10 mouse cellular contexts compared by ENCODE assay signal in genomic region chr15:100451245-100451644, GRCm38 (mm10). TPM values are rescaled to one million over a fixed set of nuclear protein-coding genes. Genes with fewer than 3 reads are reported as not detected.
DNase-seq lines count a peak whose midpoint lies in the region; ATAC-seq and TF ChIP-seq lines count a peak whose summit lies in the region.
"Had no signal": no experiment of that assay in that cellular context is flagged by ENCODE, and none has a peak within 500 bp of the region (broad histone marks: within the 10 kb centered on the region; RNA-seq: fewer than 3 reads in every experiment).

No protein-coding gene starts in this region.

- peak overlapping the region; percentile 31 for H3K4me2 ChIP-seq in forebrain, postnatal 0 days (ENCODE audit: low read depth)
- no peak overlapping the region for H3K4me2 ChIP-seq in forebrain, embryonic 12.5 days
- no peak overlapping the region for H3K4me2 ChIP-seq in midbrain, postnatal 0 days (ENCODE audit: low read depth, low read length, poor library complexity, severe bottlenecking)
- H3K4me2 ChIP-seq in midbrain, embryonic 13.5 days (replicated peaks) = no peak overlapping the region

- no peak overlapping the region for H3K27ac ChIP-seq in forebrain, postnatal 0 days (ENCODE audit: low read depth, low read length)
- H3K27ac ChIP-seq in forebrain, embryonic 12.5 days = no peak overlapping the region
- no peak overlapping the region for H3K27ac ChIP-seq in midbrain, postnatal 0 days (ENCODE audit: low read depth, low read length)
- H3K27ac ChIP-seq in midbrain, embryonic 13.5 days = no peak overlapping the region

- H3K4me1 ChIP-seq in forebrain, postnatal 0 days (ENCODE audit: insufficient read depth) = no peaks in the 10 kb centered on the region
- no peaks in the 10 kb centered on the region for H3K4me1 ChIP-seq in forebrain, embryonic 12.5 days
- no peaks in the 10 kb centered on the region for H3K4me1 ChIP-seq in midbrain, postnatal 0 days (ENCODE audit: insufficient read depth, low read length)
- no peaks in the 10 kb centered on the region for H3K4me1 ChIP-seq in midbrain, embryonic 13.5 days (replicated peaks)

- no peak for TF ChIP-seq CTCF in forebrain, postnatal 0 days (IDR thresholded peaks at IDR 0.05; ENCODE audit: low read depth)
- TF ChIP-seq CTCF in midbrain, postnatal 0 days (IDR thresholded peaks at IDR 0.05) = no peak

- DNase-seq in forebrain, postnatal 0 days = peak; percentile 48
- DNase-seq in midbrain, postnatal 0 days (ENCODE audit: low spot score) = peak; percentile 39
- peak; percentile 52 to 60 for DNase-seq in gastrocnemius, postnatal 36 days
- DNase-seq in right cerebral cortex, postnatal 14 days = peak; percentile 62

- no peaks in the 10 kb centered on the region for H3K27me3 ChIP-seq in forebrain, postnatal 0 days (ENCODE audit: insufficient read depth, low read length)
- H3K27me3 ChIP-seq in forebrain, embryonic 12.5 days = no peaks in the 10 kb centered on the region
- no peaks in the 10 kb centered on the region for H3K27me3 ChIP-seq in midbrain, postnatal 0 days (ENCODE audit: insufficient read depth, low read length)
- no peaks in the 10 kb centered on the region for H3K27me3 ChIP-seq in midbrain, embryonic 13.5 days

- WGBS in forebrain, postnatal 0 days = 50% methylated on average over 16 of the region's 16 CpGs
- 85% methylated on average over 16 of the region's 16 CpGs for WGBS in forebrain, embryonic 12.5 days
- 66% methylated on average over 16 of the region's 16 CpGs for WGBS in midbrain, postnatal 0 days
- 77% methylated on average over 16 of the region's 16 CpGs for WGBS in midbrain, embryonic 13.5 days

- H3K36me3 ChIP-seq in forebrain, postnatal 0 days (ENCODE audit: insufficient read depth) = no peaks in the 10 kb centered on the region
- H3K36me3 ChIP-seq in forebrain, embryonic 12.5 days (replicated peaks) = no peaks in the 10 kb centered on the region
- H3K36me3 ChIP-seq in midbrain, postnatal 0 days (ENCODE audit: insufficient read depth, low read length) = no peaks in the 10 kb centered on the region
- H3K36me3 ChIP-seq in midbrain, embryonic 13.5 days = no peaks in the 10 kb centered on the region

- no peak overlapping the region for H3K4me3 ChIP-seq in forebrain, postnatal 0 days (ENCODE audit: low read depth, low read length)
- H3K4me3 ChIP-seq in forebrain, embryonic 12.5 days (replicated peaks) = no peak overlapping the region
- no peak overlapping the region for H3K4me3 ChIP-seq in midbrain, postnatal 0 days (ENCODE audit: low read depth, low read length)
- H3K4me3 ChIP-seq in midbrain, embryonic 13.5 days (replicated peaks) = no peak overlapping the region

- no peak for ATAC-seq in forebrain, postnatal 0 days
- no peak for ATAC-seq in forebrain, embryonic 12.5 days (ENCODE audit: low FRiP score)
- ATAC-seq in midbrain, postnatal 0 days (ENCODE audit: low FRiP score) = no peak
- ATAC-seq in midbrain, embryonic 13.5 days = no peak
- ATAC-seq in granulocyte monocyte progenitor cell, adult 5-6 weeks (replicated peaks; ENCODE audit: poor library complexity, severe bottlenecking) = no peak
- no peak for ATAC-seq in inflammation-experienced regulatory T-cells, adult 6 months
- ATAC-seq: hindbrain, embryonic 16.5 days had no signal

- no peaks in the 10 kb centered on the region for H3K9me3 ChIP-seq in forebrain, postnatal 0 days (ENCODE audit: low read length)
- no peaks in the 10 kb centered on the region for H3K9me3 ChIP-seq in forebrain, embryonic 12.5 days
- H3K9me3 ChIP-seq in midbrain, postnatal 0 days (ENCODE audit: low read length) = no peaks in the 10 kb centered on the region
- no peaks in the 10 kb centered on the region for H3K9me3 ChIP-seq in midbrain, embryonic 13.5 days

- H3K9ac ChIP-seq in forebrain, postnatal 0 days = no peak overlapping the region
- no peak overlapping the region for H3K9ac ChIP-seq in forebrain, embryonic 12.5 days
- no peak overlapping the region for H3K9ac ChIP-seq in midbrain, postnatal 0 days (replicated peaks; ENCODE audit: low read length, poor library complexity, severe bottlenecking)
- no peak overlapping the region for H3K9ac ChIP-seq in midbrain, embryonic 13.5 days (replicated peaks)

- intact Hi-C loops in gastrocnemius, postnatal 36 days (cut with DNase I) = loop anchor here (10.0 kb wide), 1 partner anchor 186 kb away; no protein-coding TSS in a partner anchor

RNA-seq across cellular contexts. Expression of gene Letmd1, which starts 17.6 kb away (rescaled TPM):
- total RNA-seq in forebrain, postnatal 0 days (2014; rRNA removed) = 70.5 and 87.8 TPM in 2 replicates
- 45.3 and 52.5 TPM in 2 replicates for polyA plus RNA-seq in forebrain, postnatal 0 days (2015; fragmentation: Nextera tagmentation; extraction: Ambion mirVana)
- polyA plus RNA-seq in forebrain, embryonic 12.5 days (2016; fragmentation: Nextera tagmentation; extraction: Ambion mirVana) = 41.9 and 47.7 TPM in 2 replicates
- 80.9 and 86.0 TPM in 2 replicates for total RNA-seq in midbrain, postnatal 0 days (2014; rRNA removed)
- 53.0 and 55.0 TPM in 2 replicates for polyA plus RNA-seq in midbrain, postnatal 0 days (2015; fragmentation: Nextera tagmentation; extraction: Ambion mirVana)
- 55.1 and 55.2 TPM in 2 replicates for polyA plus RNA-seq in midbrain, embryonic 13.5 days (2015; fragmentation: Nextera tagmentation; extraction: Ambion mirVana)
- 1 to 10 TPM; 8.0 to 9.3 TPM for total RNA-seq in gastrocnemius, postnatal 36 days (2021)
- total RNA-seq in granulocyte monocyte progenitor cell, adult 5-6 weeks (2014; fragmentation: Nextera tagmentation) = 42.5 and 46.2 TPM in 2 replicates
- 25.7 and 34.0 TPM in 2 replicates for total RNA-seq in granulocyte monocyte progenitor cell, adult 5-6 weeks (2017)
- polyA plus RNA-seq in inflammation-experienced regulatory T-cells, adult 6 months (2017; shearing (Covaris generic)) = 10 to 100 TPM; 24.6 to 58.8 (median 54.5) TPM

RNA-seq across cellular contexts. Expression of gene Slc11a2, which starts 26.4 kb away (rescaled TPM):
- 23.2 and 36.8 TPM in 2 replicates for total RNA-seq in forebrain, postnatal 0 days (2014; rRNA removed)
- polyA plus RNA-seq in forebrain, postnatal 0 days (2015; fragmentation: Nextera tagmentation; extraction: Ambion mirVana) = 17.2 and 17.6 TPM in 2 replicates
- polyA plus RNA-seq in forebrain, embryonic 12.5 days (2016; fragmentation: Nextera tagmentation; extraction: Ambion mirVana) = 25.6 and 26.0 TPM in 2 replicates
- 29.5 and 34.4 TPM in 2 replicates for total RNA-seq in midbrain, postnatal 0 days (2014; rRNA removed)
- 17.0 and 23.6 TPM in 2 replicates for polyA plus RNA-seq in midbrain, postnatal 0 days (2015; fragmentation: Nextera tagmentation; extraction: Ambion mirVana)
- polyA plus RNA-seq in midbrain, embryonic 13.5 days (2015; fragmentation: Nextera tagmentation; extraction: Ambion mirVana) = 21.5 TPM in 2 replicates
- total RNA-seq in gastrocnemius, postnatal 36 days (2021) = 10 to 100 TPM; 37.5 to 48.9 TPM
- total RNA-seq in granulocyte monocyte progenitor cell, adult 5-6 weeks (2014; fragmentation: Nextera tagmentation) = 10.2 and 10.3 TPM in 2 replicates
- total RNA-seq in granulocyte monocyte progenitor cell, adult 5-6 weeks (2017) = 8.6 and 8.9 TPM in 2 replicates
- 10 to 100 TPM; 20.5 to 30.5 (median 26.7) TPM for polyA plus RNA-seq in inflammation-experienced regulatory T-cells, adult 6 months (2017; shearing (Covaris generic))

RNA-seq across cellular contexts. Expression of gene Gm5475, which starts 29.3 kb away (rescaled TPM):
- total RNA-seq in forebrain, postnatal 0 days (2014; rRNA removed) = 0.08 TPM in 1 of 2 replicates, not detected in the other
- polyA plus RNA-seq in forebrain, postnatal 0 days (2015; fragmentation: Nextera tagmentation; extraction: Ambion mirVana) = 0.09 and 0.10 TPM in 2 replicates
- 0.08 and 0.17 TPM in 2 replicates for polyA plus RNA-seq in forebrain, embryonic 12.5 days (2016; fragmentation: Nextera tagmentation; extraction: Ambion mirVana)
- not detected in 2 replicates for total RNA-seq in midbrain, postnatal 0 days (2014; rRNA removed)
- polyA plus RNA-seq in midbrain, postnatal 0 days (2015; fragmentation: Nextera tagmentation; extraction: Ambion mirVana) = 0.15 and 0.17 TPM in 2 replicates
- polyA plus RNA-seq in midbrain, embryonic 13.5 days (2015; fragmentation: Nextera tagmentation; extraction: Ambion mirVana) = 0.08 and 0.11 TPM in 2 replicates
- not detected for total RNA-seq in gastrocnemius, postnatal 36 days (2021)
- total RNA-seq in granulocyte monocyte progenitor cell, adult 5-6 weeks (2014; fragmentation: Nextera tagmentation) = not detected in 2 replicates
- total RNA-seq in granulocyte monocyte progenitor cell, adult 5-6 weeks (2017) = not detected in 2 replicates
- polyA plus RNA-seq in inflammation-experienced regulatory T-cells, adult 6 months (2017; shearing (Covaris generic)) = under 1 TPM in 2 of 3 experiments, not detected in 1; 0.26 to 0.49 TPM
- polyA plus RNA-seq: stomach, embryonic 14.5 days had no signal

RNA-seq across cellular contexts. Expression of gene Csrnp2, which starts 44.0 kb away (rescaled TPM):
- total RNA-seq in forebrain, postnatal 0 days (2014; rRNA removed) = 56.8 and 67.1 TPM in 2 replicates
- 29.4 and 36.3 TPM in 2 replicates for polyA plus RNA-seq in forebrain, postnatal 0 days (2015; fragmentation: Nextera tagmentation; extraction: Ambion mirVana)
- polyA plus RNA-seq in forebrain, embryonic 12.5 days (2016; fragmentation: Nextera tagmentation; extraction: Ambion mirVana) = 36.4 and 37.0 TPM in 2 replicates
- 61.5 and 66.3 TPM in 2 replicates for total RNA-seq in midbrain, postnatal 0 days (2014; rRNA removed)
- polyA plus RNA-seq in midbrain, postnatal 0 days (2015; fragmentation: Nextera tagmentation; extraction: Ambion mirVana) = 35.8 and 37.0 TPM in 2 replicates
- polyA plus RNA-seq in midbrain, embryonic 13.5 days (2015; fragmentation: Nextera tagmentation; extraction: Ambion mirVana) = 44.7 and 45.7 TPM in 2 replicates
- 1 to 10 TPM; 2.3 to 2.5 TPM for total RNA-seq in gastrocnemius, postnatal 36 days (2021)
- 1.1 and 2.5 TPM in 2 replicates for total RNA-seq in granulocyte monocyte progenitor cell, adult 5-6 weeks (2014; fragmentation: Nextera tagmentation)
- 1.6 and 2.0 TPM in 2 replicates for total RNA-seq in granulocyte monocyte progenitor cell, adult 5-6 weeks (2017)
- polyA plus RNA-seq in inflammation-experienced regulatory T-cells, adult 6 months (2017; shearing (Covaris generic)) = 1 to 10 TPM in 2 of 3 experiments, under 1 TPM in 1; 0.91 to 1.8 (median 1.5) TPM
